In genomic region chr9:123473377-123473776, GRCm38 (mm10) we compare ENCODE assay signal across 11 mouse cellular contexts. TPM values are rescaled to one million over a fixed set of nuclear protein-coding genes. Genes with fewer than 3 reads are reported as not detected.
DNase-seq lines count a peak whose midpoint lies in the region; ATAC-seq and TF ChIP-seq lines count a peak whose summit lies in the region.
"Had no signal": no experiment of that assay in that cellular context is flagged by ENCODE, and none has a peak within 500 bp of the region (broad histone marks: within the 10 kb centered on the region; RNA-seq: fewer than 3 reads in every experiment).

No protein-coding gene starts in this region.

- ATAC-seq in activated CD4-positive, CD25-positive, alpha-beta regulatory T cell, adult 4 months = no peak

- peaks cover 15% of the 10 kb centered on the region for H3K4me1 ChIP-seq in heart, adult 2 months (ENCODE audit: control insufficient read depth, insufficient read depth, low read length)
- H3K4me1 ChIP-seq: embryonic facial prominence, embryonic 12.5 days had no signal

- no peak overlapping the region for H3K27ac ChIP-seq in heart, adult 2 months
- H3K27ac ChIP-seq: embryonic facial prominence, embryonic 12.5 days had no signal

- no peak for TF ChIP-seq POLR2A in heart, adult 2 months (IDR thresholded peaks at IDR 0.05; ENCODE audit: insufficient read depth, low read depth, low read length)

- no peaks in the 10 kb centered on the region for H3K27me3 ChIP-seq in heart, adult 2 months (ENCODE audit: control insufficient read depth, insufficient read depth, low read length)
- H3K27me3 ChIP-seq: embryonic facial prominence, embryonic 12.5 days had no signal

- TF ChIP-seq CTCF in heart, adult 2 months (IDR thresholded peaks at IDR 0.05) = no peak

- DNase-seq in heart, adult 2 months = no peak
- no peak for DNase-seq in heart, adult 8-10 months (ENCODE audit: low spot score)
- DNase-seq in lung, postnatal 10 days = peak; percentile 43
- no peak for DNase-seq in lung, postnatal 25 days (ENCODE audit: low spot score)
- DNase-seq in kidney, adult 8-10 months = peak; percentile 72 to 78
- no peak for DNase-seq in thymus, postnatal 36 days
- DNase-seq in testis, postnatal 14 days (ENCODE audit: low spot score) = no peak
- DNase-seq: cerebellum, adult 2 months; lung, postnatal 4 days had no signal

- H3K36me3 ChIP-seq in heart, adult 2 months (ENCODE audit: control insufficient read depth, insufficient read depth, low read length) = peaks cover 3% of the 10 kb centered on the region
- H3K36me3 ChIP-seq: embryonic facial prominence, embryonic 12.5 days had no signal

- H3K9ac ChIP-seq in heart, adult 2 months (ENCODE audit: low read depth, low read length) = peak overlapping the region; percentile 17; the same call in 1 of the 2 replicates
- H3K9ac ChIP-seq: embryonic facial prominence, embryonic 12.5 days had no signal

- intact Hi-C loops in heart, adult 2 months (cut with DNase I) = no loop called here

- no peak for TF ChIP-seq EP300 in heart, adult 2 months (IDR thresholded peaks at IDR 0.05; ENCODE audit: insufficient read depth, low read depth, low read length)

- no peaks in the 10 kb centered on the region for H3K79me2 ChIP-seq in heart, adult 2 months (replicated peaks; ENCODE audit: control insufficient read depth, insufficient read depth, low read length)

- H3K4me3 ChIP-seq in heart, adult 2 months = no peak overlapping the region
- H3K4me3 ChIP-seq: embryonic facial prominence, embryonic 12.5 days had no signal

RNA-seq across cellular contexts. Expression of gene Limd1, which starts 5.1 kb away (rescaled TPM):
- 10 to 100 TPM; 33.7 to 48.9 TPM for total RNA-seq in heart, adult 2 months (2021)
- polyA plus RNA-seq in heart, adult 2 months (2012; rRNA removed) = 34.6 and 50.0 TPM in 2 replicates
- total RNA-seq in heart, adult 8-10 months (2022) = 10 to 100 TPM; 34.0 to 52.2 (median 36.9) TPM
- 10 to 100 TPM; 31.3 to 38.7 TPM for polyA plus RNA-seq in activated CD4-positive, CD25-positive, alpha-beta regulatory T cell, adult 4 months (2017; shearing (Covaris generic))

RNA-seq across cellular contexts. Expression of gene Sacm1l, which starts 56.2 kb away (rescaled TPM):
- total RNA-seq in heart, adult 2 months (2021) = 10 to 100 TPM; 35.4 to 36.8 TPM
- 8.3 and 18.9 TPM in 2 replicates for polyA plus RNA-seq in heart, adult 2 months (2012; rRNA removed)
- 10 to 100 TPM; 29.5 to 36.0 (median 32.5) TPM for total RNA-seq in heart, adult 8-10 months (2022)
- 10 to 100 TPM; 45.6 to 59.3 TPM for polyA plus RNA-seq in activated CD4-positive, CD25-positive, alpha-beta regulatory T cell, adult 4 months (2017; shearing (Covaris generic))

Comparison
In these comparisons a context has a peak if more than half of its experiments do, and no peak if none do; other contexts are left out.
1. DNase-seq: peak in lung, postnatal 10 days (single experiment) and kidney, adult 8-10 months (2 of 2); none in heart, adult 2 months (0 of 2), heart, adult 8-10 months (single experiment), lung, postnatal 25 days (single experiment), thymus, postnatal 36 days (0 of 2) and testis, postnatal 14 days (single experiment).